Mouse (Mus musculus) hindbrain, embryonic 16.5 days (tissue): Measurements from ENCODE around the gene Camkmt. TPM values are rescaled to one million over a fixed set of nuclear protein-coding genes. Genes with fewer than 3 reads are reported as not detected.

Experiments used
- ATAC-seq: fragments of 200-750 bp; cut with Nextera tagmentation; 2 replicates; pipeline ENCODE4 v1.8.0; 2017; ENCODE audit warnings: moderate TSS enrichment, moderate library complexity
- H3K27ac ChIP-seq: fragments of 300-500 bp; sonication (generic); 2 replicates; pipeline ENCODE4 v1.5.1; 2014; ENCODE audit warnings: low read depth, mild to moderate bottlenecking, control low read depth, low read length, moderate library complexity
- H3K27me3 ChIP-seq: fragments of 300-500 bp; sonication (generic); replicated peaks from 2 replicates; pipeline ENCODE4 v1.6.1; 2014; ENCODE audit warnings: low read length; ENCODE audit not compliant: control insufficient read depth, insufficient read depth
- H3K36me3 ChIP-seq: fragments of 300-500 bp; sonication (generic); 2 replicates; pipeline ENCODE4 v1.6.1; 2014; ENCODE audit warnings: mild to moderate bottlenecking, low read length, moderate library complexity, mixed read lengths; ENCODE audit not compliant: control insufficient read depth, insufficient read depth
- H3K4me1 ChIP-seq: fragments of 300-500 bp; sonication (generic); 2 replicates; pipeline ENCODE4 v1.6.1; 2014; ENCODE audit warnings: low read depth, low read length; ENCODE audit not compliant: control insufficient read depth, insufficient read depth
- H3K4me2 ChIP-seq: fragments of 300-500 bp; sonication (generic); 2 replicates; pipeline ENCODE4 v1.6.1; 2014; ENCODE audit warnings: mild to moderate bottlenecking, low read length, control low read depth, moderate library complexity
- H3K4me3 ChIP-seq: fragments of 300-500 bp; sonication (generic); 2 replicates; pipeline ENCODE4 v1.5.1; 2014; ENCODE audit warnings: mild to moderate bottlenecking, low read length, control low read depth, moderate library complexity
- H3K9ac ChIP-seq: fragments of 300-500 bp; sonication (generic); 2 replicates; pipeline ENCODE4 v1.6.1; 2014; ENCODE audit warnings: low read depth, mild to moderate bottlenecking, control low read depth, low read length, moderate library complexity
- H3K9me3 ChIP-seq: fragments of 300-500 bp; sonication (generic); 2 replicates; pipeline ENCODE4 v1.6.1; 2014; ENCODE audit warnings: mild to moderate bottlenecking, low read length, moderate library complexity; ENCODE audit not compliant: control insufficient read depth
- WGBS: fragments of 180-500 bp; shearing (Covaris S2); extraction: QIAGEN DNeasy Blood & Tissue Kit; methylation state at CpG from one replicate; pipeline ENCODE4 v1.1.7; 2014; 5-methylcytosine and 5-hydroxymethylcytosine counted together
- polyA plus RNA-seq: library from polyadenylated mRNA; unstranded; fragments of >200 nt; fragmentation: Nextera tagmentation; extraction: Ambion mirVana; gene quantifications from 2 replicates; pipeline ENCODE4 v1.2.1, GENCODE M21; 2015

Gene Camkmt
- polyA plus RNA-seq, 1 experiment from 2014 or later, result 22.9 TPM

- no peak for ATAC-seq
- H3K27ac ChIP-seq, result no peak overlapping the region
- WGBS, result 81% methylated on average over 7 of the region's 7 CpGs
Measured at GRCm38 (mm10) chr17:85279720-85280119, 189.4 kb downstream of the Camkmt start.

GRCm38 (mm10) chr17:85282447-85282846 is 192.1 kb downstream of the Camkmt start:
- Histone ChIP-seq H3K36me3 (no peaks in the 10 kb centered on the region), H3K9ac (no peak overlapping the region), H3K4me2 (no peak overlapping the region), H3K4me3 (no peak overlapping the region), H3K27ac (no peak overlapping the region), H3K9me3 (peaks cover 3% of the 10 kb centered on the region; the same call in 1 of the 2 replicates), H3K4me1 (no peaks in the 10 kb centered on the region), H3K27me3 (no peaks in the 10 kb centered on the region)
- ATAC-seq, result no peak
- 74% methylated on average over 5 of the region's 5 CpGs for WGBS

More at GRCm38 (mm10) chr17:85279720-85280119, 189.4 kb downstream of the Camkmt start:
- Histone ChIP-seq H3K4me1 (no peaks in the 10 kb centered on the region), H3K9ac (no peak overlapping the region), H3K27me3 (no peaks in the 10 kb centered on the region), H3K4me3 (no peak overlapping the region), H3K4me2 (no peak overlapping the region), H3K9me3 (peaks cover 3% of the 10 kb centered on the region; the same call in 1 of the 2 replicates), H3K36me3 (no peaks in the 10 kb centered on the region)

- Histone ChIP-seq H3K4me3 (no peak overlapping the region), H3K27me3 (no peaks in the 10 kb centered on the region), H3K27ac (no peak overlapping the region), H3K4me2 (no peak overlapping the region), H3K9ac (no peak overlapping the region), H3K4me1 (no peaks in the 10 kb centered on the region), H3K36me3 (no peaks in the 10 kb centered on the region), H3K9me3 (peaks cover 2% of the 10 kb centered on the region; the same call in 1 of the 2 replicates)
- WGBS, result 92% methylated on average over 4 of the region's 4 CpGs
- ATAC-seq, result no peak
Measured at GRCm38 (mm10) chr17:85291154-85291553, 200.8 kb downstream of the Camkmt start.

- no peak overlapping the region for H3K4me2 ChIP-seq
- no peak overlapping the region for H3K9ac ChIP-seq
- WGBS, result 86% methylated on average over 5 of the region's 5 CpGs
- no peak overlapping the region for H3K4me3 ChIP-seq
- no peak for ATAC-seq
- no peak overlapping the region for H3K27ac ChIP-seq
- H3K36me3 ChIP-seq, result no peaks in the 10 kb centered on the region
- H3K27me3 ChIP-seq, result no peaks in the 10 kb centered on the region
- no peaks in the 10 kb centered on the region for H3K4me1 ChIP-seq
- peaks cover 2% of the 10 kb centered on the region; the same call in 1 of the 2 replicates for H3K9me3 ChIP-seq
Measured at GRCm38 (mm10) chr17:85291601-85292000, 201.2 kb downstream of the Camkmt start.

- no peak overlapping the region for H3K9ac ChIP-seq
- ATAC-seq, result no peak
- 84% methylated on average over 6 of the region's 6 CpGs for WGBS
- no peaks in the 10 kb centered on the region for H3K27me3 ChIP-seq
- peaks cover 2% of the 10 kb centered on the region; the same call in 1 of the 2 replicates for H3K9me3 ChIP-seq
- no peaks in the 10 kb centered on the region for H3K4me1 ChIP-seq
- H3K4me3 ChIP-seq, result no peak overlapping the region
- no peak overlapping the region for H3K27ac ChIP-seq
- no peaks in the 10 kb centered on the region for H3K36me3 ChIP-seq
- H3K4me2 ChIP-seq, result no peak overlapping the region
Measured at GRCm38 (mm10) chr17:85292276-85292675, 201.9 kb downstream of the Camkmt start.

- no peaks in the 10 kb centered on the region for H3K27me3 ChIP-seq
- H3K27ac ChIP-seq, result no peak overlapping the region
- WGBS, result 96% methylated on average over 3 of the region's 3 CpGs
- H3K4me1 ChIP-seq, result no peaks in the 10 kb centered on the region
- H3K9me3 ChIP-seq, result 0 out of 2 replicates have a peak, but pooled peaks cover 2% of the 10 kb centered on the region
- H3K4me3 ChIP-seq, result no peak overlapping the region
- no peak overlapping the region for H3K9ac ChIP-seq
- H3K36me3 ChIP-seq, result no peaks in the 10 kb centered on the region
- H3K4me2 ChIP-seq, result no peak overlapping the region
- no peak for ATAC-seq
Measured at GRCm38 (mm10) chr17:85303686-85304085, 213.3 kb downstream of the Camkmt start.

- no peak overlapping the region for H3K9ac ChIP-seq
Measured at GRCm38 (mm10) chr17:85308566-85308965, 218.2 kb downstream of the Camkmt start.

GRCm38 (mm10) chr17:85309046-85309445 is 218.7 kb downstream of the Camkmt start:
- H3K9me3 ChIP-seq, result no peaks in the 10 kb centered on the region
- no peak for ATAC-seq

More at GRCm38 (mm10) chr17:85308566-85308965, 218.2 kb downstream of the Camkmt start:
- 71% methylated on average over 7 of the region's 7 CpGs for WGBS
- H3K4me2 ChIP-seq, result no peak overlapping the region
- no peaks in the 10 kb centered on the region for H3K36me3 ChIP-seq
- no peak for ATAC-seq
- no peak overlapping the region for H3K4me3 ChIP-seq
- H3K4me1 ChIP-seq, result no peaks in the 10 kb centered on the region
- no peak overlapping the region for H3K27ac ChIP-seq
- 0 out of 2 replicates have a peak, but pooled peaks cover under 1% of the 10 kb centered on the region for H3K9me3 ChIP-seq
- no peaks in the 10 kb centered on the region for H3K27me3 ChIP-seq

GRCm38 (mm10) chr17:85311348-85311747 is 221.0 kb downstream of the Camkmt start:
- Histone ChIP-seq H3K4me2 (0 out of 2 replicates have a peak overlapping the region, but pooled peaks have one; percentile 13), H3K36me3 (no peaks in the 10 kb centered on the region)
- ATAC-seq, result no peak

More at GRCm38 (mm10) chr17:85309046-85309445, 218.7 kb downstream of the Camkmt start:
- Histone ChIP-seq H3K9ac (no peak overlapping the region), H3K27me3 (no peaks in the 10 kb centered on the region), H3K27ac (no peak overlapping the region), H3K4me2 (no peak overlapping the region), H3K4me3 (no peak overlapping the region), H3K4me1 (no peaks in the 10 kb centered on the region), H3K36me3 (no peaks in the 10 kb centered on the region)
- WGBS, result 86% methylated on average over 10 of the region's 10 CpGs

More at GRCm38 (mm10) chr17:85311348-85311747, 221.0 kb downstream of the Camkmt start:
- Histone ChIP-seq H3K9me3 (no peaks in the 10 kb centered on the region), H3K9ac (no peak overlapping the region), H3K4me1 (no peaks in the 10 kb centered on the region), H3K4me3 (no peak overlapping the region), H3K27ac (no peak overlapping the region), H3K27me3 (no peaks in the 10 kb centered on the region)
- WGBS, result 62% methylated on average over 13 of the region's 13 CpGs
